Mouse (Mus musculus): ENCODE measurements around the gene Opcml.

The Opcml gene

GRCm38 (mm10) chr9:28662882-28663281 is 872.3 kb downstream of the Opcml start:
- DNase-seq: no peak

GRCm38 (mm10) chr9:28680309-28680708 is 889.7 kb downstream of the Opcml start:
- no peak for DNase-seq

- DNase-seq: peak; percentile 30 to 49
Measured at GRCm38 (mm10) chr9:28681252-28682037, 890.9 kb downstream of the Opcml start.

- peak; percentile 73 to 78 for DNase-seq
Measured at GRCm38 (mm10) chr9:28683951-28684470, 893.4 kb downstream of the Opcml start.

GRCm38 (mm10) chr9:28686942-28687611 is 896.5 kb downstream of the Opcml start:
- no peak for DNase-seq

GRCm38 (mm10) chr9:28690134-28690533 is 899.6 kb downstream of the Opcml start:
- peak; percentile 97 to 99 for DNase-seq

GRCm38 (mm10) chr9:28705796-28706195 is 915.2 kb downstream of the Opcml start:
- no peak for DNase-seq

GRCm38 (mm10) chr9:28714544-28714943 is 924.0 kb downstream of the Opcml start:
- no peak for DNase-seq

- DNase-seq: no peak
Measured at GRCm38 (mm10) chr9:28720186-28720585, 929.6 kb downstream of the Opcml start.

- DNase-seq: peak; percentile 48 to 55
Measured at GRCm38 (mm10) chr9:28731811-28732602, 941.4 kb downstream of the Opcml start.

GRCm38 (mm10) chr9:28737955-28738354 is 947.4 kb downstream of the Opcml start:
- DNase-seq: no peak

GRCm38 (mm10) chr9:28738451-28738860 is 947.9 kb downstream of the Opcml start:
- DNase-seq: peak in 1 of 2 experiments; percentile 25

GRCm38 (mm10) chr9:28744771-28745170 is 954.2 kb downstream of the Opcml start:
- peak; percentile 50 to 65 for DNase-seq

- DNase-seq: peak in 1 of 2 experiments; percentile 18
Measured at GRCm38 (mm10) chr9:28748902-28749301, 958.3 kb downstream of the Opcml start.

GRCm38 (mm10) chr9:28752908-28753307 is 962.3 kb downstream of the Opcml start:
- DNase-seq: peak in 1 of 2 experiments; percentile 10

GRCm38 (mm10) chr9:28756841-28757451 is 966.4 kb downstream of the Opcml start:
- DNase-seq: no peak

GRCm38 (mm10) chr9:28761460-28761859 is 970.9 kb downstream of the Opcml start:
- DNase-seq: no peak

GRCm38 (mm10) chr9:28764149-28764548 is 973.6 kb downstream of the Opcml start:
- no peak for DNase-seq

GRCm38 (mm10) chr9:28776517-28777503 is 986.2 kb downstream of the Opcml start:
- peak; percentile 40 to 43 for DNase-seq

GRCm38 (mm10) chr9:28783834-28784233 is 993.3 kb downstream of the Opcml start:
- DNase-seq: no peak

GRCm38 (mm10) chr9:28789439-28789838 is 998.9 kb downstream of the Opcml start:
- DNase-seq: no peak
